Mouse (Mus musculus) layer of hippocampus, adult 2 months (tissue): ENCODE measurements at regions not wholly inside any gene's neighbourhood (a gene's known extent, or its start where the extent isn't known, plus 50 kb on each side); places are given as distances from the start of the nearest gene placed in this dataset.

Experiments used
- DNase-seq, 2 experiments: peaks; one replicate each; pipeline ENCODE4 v3.0.0; 2022; ENCODE audit warnings: low spot score in 2 of 2
- H3K27ac ChIP-seq: fragments of 200-600 bp; 2 replicates; pipeline ENCODE4 v1.8.1; 2022
- H3K4me3 ChIP-seq: fragments of 200-600 bp; 2 replicates; pipeline ENCODE4 v1.8.1; 2022; ENCODE audit warnings: mild to moderate bottlenecking
- CTCF ChIP-seq: fragments of 200-600 bp; conservative IDR thresholded peaks from 2 replicates; pipeline ENCODE4 v1.8.1; 2022; ENCODE audit warnings: antibody characterized with exemption, mild to moderate bottlenecking, moderate library complexity

DNA sequence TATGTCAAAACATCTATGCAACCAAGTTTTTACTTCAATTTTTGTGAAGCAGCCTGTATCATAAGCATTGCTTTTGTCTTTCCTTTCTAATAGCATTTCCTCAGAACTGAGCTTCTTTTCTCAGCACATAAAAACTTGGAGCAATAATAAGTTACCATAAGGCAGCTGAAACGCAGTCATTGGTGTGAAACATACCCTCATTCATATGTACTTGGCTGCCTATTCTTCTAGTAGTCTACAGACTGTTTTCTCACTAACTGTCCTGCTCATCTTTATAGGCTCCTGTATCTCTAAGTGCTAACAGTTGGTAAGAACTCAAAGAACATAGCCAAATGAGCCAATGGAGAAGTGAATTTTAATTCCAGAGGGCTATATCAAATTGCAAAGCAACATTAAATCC, 454.6 kb upstream of the Ptprd start:
- TF ChIP-seq CTCF, result no peak
- no peak overlapping the region for H3K27ac ChIP-seq
- no peak overlapping the region for H3K4me3 ChIP-seq
- peak in 1 of 2 experiments; percentile 23 for DNase-seq

DNA sequence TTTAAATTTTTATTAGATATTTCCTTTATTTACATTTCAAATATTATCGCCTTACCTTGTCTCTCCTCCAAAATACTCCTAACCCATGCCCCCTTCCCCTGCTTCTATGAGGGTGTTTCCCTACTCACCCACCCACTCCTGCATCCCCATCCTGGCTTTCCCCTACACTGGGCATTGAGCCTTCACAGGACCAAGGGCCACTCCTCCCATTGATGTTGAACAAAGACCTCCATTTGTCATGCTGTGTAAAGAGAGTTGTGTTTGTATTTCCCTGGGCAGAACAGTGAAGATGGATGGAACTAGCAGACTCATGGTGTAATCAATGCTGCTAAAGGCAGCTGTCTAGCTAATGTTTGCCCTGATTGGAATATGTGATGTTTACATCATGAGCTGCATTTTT, 431.0 kb upstream of the Ptprd start:
- H3K4me3 ChIP-seq, result no peak overlapping the region
- no peak overlapping the region for H3K27ac ChIP-seq
- no peak for TF ChIP-seq CTCF
- no peak for DNase-seq

DNA sequence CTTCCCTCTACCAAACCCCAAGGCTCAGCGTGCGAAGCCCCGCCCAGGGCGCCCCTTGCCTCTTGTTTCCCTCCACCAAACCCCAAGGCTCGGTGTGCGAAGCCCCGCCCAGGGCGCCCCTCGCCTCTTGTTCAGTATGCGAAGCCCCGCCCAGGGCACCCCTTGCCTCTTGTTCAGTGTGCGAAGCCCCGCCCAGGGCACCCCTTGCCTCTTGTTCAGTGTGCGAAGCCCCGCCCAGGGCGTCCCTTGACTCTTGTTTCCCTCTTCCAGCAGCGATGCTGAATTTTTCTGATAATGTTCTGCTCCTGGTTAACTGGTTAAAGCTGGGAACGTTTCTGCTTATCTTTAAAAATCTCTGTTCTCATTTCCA, 394.7 kb upstream of the Ptprd start:
- no peak for TF ChIP-seq CTCF
- Histone ChIP-seq H3K4me3 (peak overlapping the region; percentile 42), H3K27ac (peak overlapping the region; percentile 3; the same call in 1 of the 2 replicates)
- no peak for DNase-seq

DNA sequence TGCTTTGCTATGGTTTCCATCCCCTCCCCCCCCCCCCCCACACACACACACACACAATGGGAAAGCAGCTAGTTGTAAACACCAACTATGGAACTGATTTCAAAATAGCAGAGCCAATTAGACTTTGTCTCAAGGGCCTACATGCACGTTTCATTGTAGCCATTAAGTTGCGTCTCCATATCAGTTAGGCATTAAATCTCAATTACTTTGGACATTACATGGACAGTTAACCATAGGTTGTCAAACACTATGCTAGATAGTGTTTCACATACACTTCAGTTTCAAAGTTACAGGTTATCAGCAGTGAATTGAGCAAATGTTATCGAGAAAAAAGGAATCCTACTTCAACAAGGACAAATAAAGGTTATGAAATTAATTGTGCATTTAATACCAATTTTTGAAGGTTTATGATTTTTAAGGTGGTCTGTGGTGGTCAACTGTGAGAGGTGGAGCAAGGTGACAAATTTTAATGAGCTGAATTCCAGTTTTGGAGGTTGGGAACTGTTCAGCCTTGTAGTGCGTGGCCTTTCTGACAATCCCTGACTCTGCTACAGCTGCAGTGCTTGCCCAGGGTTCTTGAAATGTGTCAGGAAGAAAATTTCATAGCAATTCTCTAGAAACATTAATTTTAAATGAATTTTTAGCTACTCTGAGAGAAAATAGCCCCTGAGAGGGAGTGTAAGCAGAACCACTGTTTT, 394.2 kb upstream of the Ptprd start:
- H3K27ac ChIP-seq, result peak overlapping the region; percentile 3; the same call in 1 of the 2 replicates
- TF ChIP-seq CTCF, result no peak
- peak overlapping the region; percentile 42 for H3K4me3 ChIP-seq
- no peak for DNase-seq

DNA sequence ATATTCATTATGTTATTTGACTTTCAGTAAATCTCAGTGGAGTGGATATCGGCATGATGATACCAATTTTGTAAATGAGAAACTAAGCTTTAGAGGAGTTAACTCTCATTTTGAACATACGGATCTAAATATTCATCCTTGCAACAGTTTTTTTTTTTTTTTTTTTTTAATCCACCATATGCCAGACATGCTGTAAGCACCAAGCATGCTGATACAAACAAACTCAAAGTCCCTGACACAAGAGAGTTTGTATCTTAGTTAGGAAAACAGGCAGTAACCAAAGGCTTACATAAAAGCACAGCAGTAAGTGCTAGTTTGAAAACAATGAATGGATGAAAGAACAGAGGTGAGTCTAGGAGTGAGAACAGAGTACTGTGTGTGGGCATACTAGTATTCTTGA, 369.8 kb upstream of the Ptprd start:
- DNase-seq, result peak in 1 of 2 experiments; percentile 3
- no peak overlapping the region for H3K27ac ChIP-seq

DNA sequence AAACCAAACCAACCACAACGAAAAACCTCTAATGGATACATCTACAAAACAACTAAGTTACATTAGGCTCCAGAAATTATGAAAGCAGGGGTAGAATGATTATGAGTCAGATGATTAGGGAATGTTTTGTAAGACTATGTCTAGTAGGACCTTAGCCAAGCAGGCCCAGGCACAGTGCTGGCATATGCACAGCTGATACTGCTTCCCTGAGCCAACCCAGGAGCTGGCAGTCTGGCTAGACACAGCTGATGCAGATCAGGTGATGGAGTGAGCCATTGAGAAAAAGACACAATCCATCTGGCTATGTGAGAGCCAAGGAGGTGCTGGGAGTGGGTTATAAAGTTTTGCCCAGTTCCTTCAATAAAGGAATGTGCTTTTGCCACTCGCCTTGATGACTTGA, 353.6 kb upstream of the Ptprd start:
- no peak for TF ChIP-seq CTCF
- DNase-seq, result peak; percentile 18 to 27
- Histone ChIP-seq H3K4me3 (no peak overlapping the region), H3K27ac (no peak overlapping the region)

More for the DNA sequence above, 369.8 kb upstream of the Ptprd start:
- H3K4me3 ChIP-seq, result no peak overlapping the region
- no peak for TF ChIP-seq CTCF
